Mouse (Mus musculus) left cerebral cortex, postnatal 25 days (tissue): ENCODE data around the gene Wrnip1. TPM values are rescaled to one million over a fixed set of nuclear protein-coding genes. Genes with fewer than 3 reads are reported as not detected.
"Not testable (repeated sequence)": the region's sequence is repeated elsewhere in the genome, so short reads cannot be mapped to it uniquely, and the experiment has no call there.

ENCODE experiments used
- DNase-seq, 2 experiments: peaks; one replicate each; pipeline ENCODE4 v3.0.0; 2022; ENCODE audit warnings: low spot score in 2 of 2, mixed read lengths in 1 of 2
- intact Hi-C: fragments of 180-260 bp; cut with DNase I; formaldehyde crosslinking; loops from one replicate; pipeline ENCODE4 v1.15.1; 2025
- total RNA-seq, 2 experiments: library from RNA; stranded (reverse); gene quantifications; 2 replicates each; pipeline ENCODE4 v1.2.3; 2021

Gene Wrnip1
- total RNA-seq, 2 experiments from 2014 or later = 56.5 to 67.2 TPM

GRCm38 (mm10) chr13:32841349-32841748, 39.5 kb downstream of the Wrnip1 start:
- DNase-seq = no peak
- intact Hi-C loops = no loop called here

GRCm38 (mm10) chr13:32846221-32846620, 44.4 kb downstream of the Wrnip1 start:
- no peak for DNase-seq
- intact Hi-C loops = no loop called here

- intact Hi-C loops = no loop called here
- DNase-seq = no peak
Measured at GRCm38 (mm10) chr13:32849092-32849491, 47.3 kb downstream of the Wrnip1 start.

GRCm38 (mm10) chr13:32849531-32850123, 47.8 kb downstream of the Wrnip1 start:
- DNase-seq = no peak
- intact Hi-C loops = no loop called here

GRCm38 (mm10) chr13:32850156-32850555, 48.3 kb downstream of the Wrnip1 start:
- intact Hi-C loops = no loop called here
- DNase-seq = no peak

GRCm38 (mm10) chr13:32850668-32851404, 49.0 kb downstream of the Wrnip1 start, which contains the start of gene Serpinb1a:
Gene Serpinb1a, minus strand, starts transcription at chr13:32851185.
- DNase-seq = no peak
- intact Hi-C loops = no loop called here

GRCm38 (mm10) chr13:32851967-32852366, 50.1 kb downstream of the Wrnip1 start:
- intact Hi-C loops = no loop called here

GRCm38 (mm10) chr13:32852539-32852938, 50.7 kb downstream of the Wrnip1 start:
- no peak for DNase-seq
- intact Hi-C loops = no loop called here

More at GRCm38 (mm10) chr13:32851967-32852366, 50.1 kb downstream of the Wrnip1 start:
- peak; percentile 51 to 56 for DNase-seq

- intact Hi-C loops = no loop called here
- no peak for DNase-seq
Measured at GRCm38 (mm10) chr13:32853073-32853472, 51.2 kb downstream of the Wrnip1 start.

GRCm38 (mm10) chr13:32860821-32861220, 59.0 kb downstream of the Wrnip1 start:
- no peak for DNase-seq
- intact Hi-C loops = loop anchor here (10.0 kb wide), 3 partner anchors 904 to 1134 kb away; partner anchors contain the start of gene Serpinb6c

- DNase-seq = no peak
- intact Hi-C loops = loop anchor here (10.0 kb wide), 3 partner anchors 901 to 1131 kb away; partner anchors contain the start of gene Serpinb6c
Measured at GRCm38 (mm10) chr13:32863456-32863855, 61.6 kb downstream of the Wrnip1 start.

GRCm38 (mm10) chr13:32864529-32864928, 62.7 kb downstream of the Wrnip1 start:
- intact Hi-C loops = loop anchor here (10.0 kb wide), 3 partner anchors 900 to 1130 kb away; partner anchors contain the start of gene Serpinb6c
- not testable (repeated sequence) for DNase-seq

- intact Hi-C loops = loop anchor here (10.0 kb wide), 3 partner anchors 899 to 1129 kb away; partner anchors contain the start of gene Serpinb6c
- DNase-seq = no peak
Measured at GRCm38 (mm10) chr13:32865591-32865990, 63.8 kb downstream of the Wrnip1 start.

GRCm38 (mm10) chr13:32866484-32866883, 64.6 kb downstream of the Wrnip1 start:
- intact Hi-C loops = loop anchor here (10.0 kb wide), 3 partner anchors 898 to 1128 kb away; partner anchors contain the start of gene Serpinb6c
- peak; percentile 76 to 82 for DNase-seq

GRCm38 (mm10) chr13:32867030-32867429, 65.2 kb downstream of the Wrnip1 start:
- DNase-seq = no peak
- intact Hi-C loops = loop anchor here (10.0 kb wide), 3 partner anchors 898 to 1128 kb away; partner anchors contain the start of gene Serpinb6c

GRCm38 (mm10) chr13:32868233-32868632, 66.4 kb downstream of the Wrnip1 start:
- intact Hi-C loops = loop anchor here (10.0 kb wide), 3 partner anchors 897 to 1127 kb away; partner anchors contain the start of gene Serpinb6c
- DNase-seq = not testable (repeated sequence)

GRCm38 (mm10) chr13:32868843-32869242, 67.0 kb downstream of the Wrnip1 start:
- DNase-seq = no peak
- intact Hi-C loops = loop anchor here (10.0 kb wide), 3 partner anchors 896 to 1126 kb away; partner anchors contain the start of gene Serpinb6c
